Mouse (Mus musculus) hindbrain, postnatal 0 days (tissue): ENCODE results near the gene Smarcc2. TPM values are rescaled to one million over a fixed set of nuclear protein-coding genes. Genes with fewer than 3 reads are reported as not detected.

ENCODE experiments used
- ATAC-seq: fragments of 200-750 bp; cut with Nextera tagmentation; 2 replicates; pipeline ENCODE4 v1.8.0; 2017; ENCODE audit warnings: mild to moderate bottlenecking, moderate TSS enrichment, moderate library complexity
- DNase-seq: peaks from one replicate; pipeline ENCODE4 v3.0.0-alpha.2; 2015; ENCODE audit warnings: low spot score
- H3K27ac ChIP-seq: fragments of 300-500 bp; sonication (generic); 2 replicates; pipeline ENCODE4 v1.5.1; 2014; ENCODE audit warnings: mild to moderate bottlenecking
- H3K27me3 ChIP-seq: fragments of 300-500 bp; sonication (generic); 2 replicates; pipeline ENCODE4 v1.6.1; 2014; ENCODE audit warnings: low read length, mixed read lengths; ENCODE audit not compliant: insufficient read depth
- H3K36me3 ChIP-seq: fragments of 300-500 bp; sonication (generic); 2 replicates; pipeline ENCODE4 v1.6.1; 2014; ENCODE audit warnings: low read length, mixed read lengths; ENCODE audit not compliant: insufficient read depth
- H3K4me1 ChIP-seq: fragments of 300-500 bp; sonication (generic); 2 replicates; pipeline ENCODE4 v1.6.1; 2014; ENCODE audit warnings: antibody characterized with exemption, low read length, mixed read lengths; ENCODE audit not compliant: insufficient read depth
- H3K4me2 ChIP-seq: fragments of 300-500 bp; sonication (generic); 2 replicates; pipeline ENCODE4 v1.6.1; 2014; ENCODE audit warnings: low read depth, mild to moderate bottlenecking, low read length, moderate library complexity, mixed read lengths
- H3K4me3 ChIP-seq: fragments of 300-500 bp; sonication (generic); 2 replicates; pipeline ENCODE4 v1.5.1; 2014; ENCODE audit warnings: low read length
- H3K9ac ChIP-seq: fragments of 300-500 bp; sonication (generic); replicated peaks from 2 replicates; pipeline ENCODE4 v1.6.1; 2014; ENCODE audit warnings: mild to moderate bottlenecking, low read length, moderate library complexity, mixed read lengths
- H3K9me3 ChIP-seq: fragments of 300-500 bp; sonication (generic); 2 replicates; pipeline ENCODE4 v1.6.1; 2016; ENCODE audit warnings: low read length, mixed read lengths
- CTCF ChIP-seq: IDR thresholded peaks from 2 replicates; pipeline ENCODE4 v1.5.1; 2016; ENCODE audit warnings: antibody characterized with exemption, control low read depth, low read depth
- WGBS: fragments of 180-500 bp; shearing (Covaris S2); extraction: QIAGEN DNeasy Blood & Tissue Kit; methylation state at CpG from one replicate; pipeline ENCODE4 v1.1.7; 2014; 5-methylcytosine and 5-hydroxymethylcytosine counted together
- polyA plus RNA-seq: library from polyadenylated mRNA; unstranded; fragments of >200 nt; fragmentation: Nextera tagmentation; extraction: Ambion mirVana; gene quantifications from 2 replicates; pipeline ENCODE4 v1.2.1, GENCODE M21; 2015
- total RNA-seq: library from RNA; depleted of rRNA; stranded (reverse); fragments of >200 nt; gene quantifications from 2 replicates; pipeline ENCODE4 v1.2.3, GENCODE M21; 2014

Smarcc2 gene
- total and polyA plus RNA-seq, 2 experiments from 2014 or later = 112 to 174 TPM

GRCm38 (mm10) chr10:128457676-128458075 lies 1.4 kb upstream of the Smarcc2 start:
- DNase-seq = no peak
- Histone ChIP-seq H3K27me3 (no peaks in the 10 kb centered on the region), H3K27ac (no peak overlapping the region), H3K9ac (no peak overlapping the region), H3K9me3 (no peaks in the 10 kb centered on the region), H3K4me2 (peak overlapping the region; percentile 63; the same call in 1 of the 2 replicates), H3K4me3 (no peak overlapping the region), H3K36me3 (peaks cover 5% of the 10 kb centered on the region; the same call in 1 of the 2 replicates), H3K4me1 (peaks cover 10% of the 10 kb centered on the region)
- no peak for TF ChIP-seq CTCF
- 91% methylated on average over 6 of the region's 6 CpGs for WGBS
- ATAC-seq = no peak

- WGBS = under 1% methylated on average over 29 of the region's 29 CpGs
- H3K9ac ChIP-seq = peak overlapping the region; percentile 97
These were observed 715 bp upstream of the Smarcc2 start for GRCm38 (mm10) chr10:128458348-128458718.

GRCm38 (mm10) chr10:128459409-128460269 lies 591 bp downstream of the Smarcc2 start:
- no peak for TF ChIP-seq CTCF
- no peaks in the 10 kb centered on the region for H3K27me3 ChIP-seq
- 2% methylated on average over 18 of the region's 67 CpGs for WGBS

More at GRCm38 (mm10) chr10:128458348-128458718, 715 bp upstream of the Smarcc2 start:
- TF ChIP-seq CTCF = no peak
- Histone ChIP-seq H3K27ac (peak overlapping the region; percentile 96), H3K36me3 (peaks cover 11% of the 10 kb centered on the region; the same call in 1 of the 2 replicates), H3K4me2 (peak overlapping the region; percentile 63), H3K4me3 (peak overlapping the region; percentile 92), H3K27me3 (no peaks in the 10 kb centered on the region), H3K9me3 (no peaks in the 10 kb centered on the region), H3K4me1 (peaks cover 10% of the 10 kb centered on the region)
- ATAC-seq (peak; percentile 74), DNase-seq (peak; percentile 87)

GRCm38 (mm10) chr10:128460270-128460630 lies 1.2 kb downstream of the Smarcc2 start:
- H3K9me3 ChIP-seq = no peaks in the 10 kb centered on the region
- 3% methylated on average over 5 of the region's 5 CpGs for WGBS
- peak overlapping the region; percentile 63 for H3K4me2 ChIP-seq
- peak overlapping the region; percentile 96; the same call in 1 of the 2 replicates for H3K27ac ChIP-seq
- no peak for TF ChIP-seq CTCF
- H3K36me3 ChIP-seq = peaks cover 28% of the 10 kb centered on the region
- peak overlapping the region; percentile 97 for H3K9ac ChIP-seq
- peak; percentile 8 for DNase-seq
- peaks cover 10% of the 10 kb centered on the region for H3K4me1 ChIP-seq
- peak overlapping the region; percentile 92 for H3K4me3 ChIP-seq
- no peak for ATAC-seq
- H3K27me3 ChIP-seq = no peaks in the 10 kb centered on the region

More at GRCm38 (mm10) chr10:128459409-128460269, 591 bp downstream of the Smarcc2 start:
- ATAC-seq (peak; percentile 55), DNase-seq (peak; percentile 53)
- no peaks in the 10 kb centered on the region for H3K9me3 ChIP-seq
- H3K9ac ChIP-seq = peak overlapping the region; percentile 97
- H3K4me2 ChIP-seq = peak overlapping the region; percentile 63
- H3K36me3 ChIP-seq = peaks cover 24% of the 10 kb centered on the region
- peak overlapping the region; percentile 96 for H3K27ac ChIP-seq
- peaks cover 10% of the 10 kb centered on the region for H3K4me1 ChIP-seq
- H3K4me3 ChIP-seq = peak overlapping the region; percentile 92

GRCm38 (mm10) chr10:128474366-128474765 lies 15.3 kb downstream of the Smarcc2 start:
- Histone ChIP-seq H3K4me2 (no peak overlapping the region), H3K36me3 (peaks cover 68% of the 10 kb centered on the region), H3K27ac (no peak overlapping the region), H3K4me3 (no peak overlapping the region), H3K27me3 (no peaks in the 10 kb centered on the region), H3K9me3 (no peaks in the 10 kb centered on the region), H3K4me1 (no peaks in the 10 kb centered on the region), H3K9ac (no peak overlapping the region)
- no peak for TF ChIP-seq CTCF
- DNase-seq (no peak), ATAC-seq (peak; percentile 27; the same call in 1 of the 2 replicates)
- 89% methylated on average over 12 of the region's 12 CpGs for WGBS

GRCm38 (mm10) chr10:128486370-128486769 lies 27.3 kb downstream of the Smarcc2 start:
- no peak overlapping the region for H3K4me3 ChIP-seq
- peaks cover 5% of the 10 kb centered on the region; the same call in 1 of the 2 replicates for H3K4me1 ChIP-seq
- H3K27ac ChIP-seq = no peak overlapping the region
- H3K27me3 ChIP-seq = no peaks in the 10 kb centered on the region
- no peak for DNase-seq
- ATAC-seq = no peak
- no peak overlapping the region for H3K4me2 ChIP-seq
- 87% methylated on average over 7 of the region's 7 CpGs for WGBS
- H3K9ac ChIP-seq = no peak overlapping the region
- TF ChIP-seq CTCF = no peak
- no peaks in the 10 kb centered on the region for H3K9me3 ChIP-seq
- H3K36me3 ChIP-seq = peaks cover 73% of the 10 kb centered on the region
